Mouse (Mus musculus) testis, postnatal 10 days (tissue): ENCODE measurements at regions not wholly inside any gene's neighbourhood (a gene's known extent, or its start where the extent isn't known, plus 50 kb on each side); places are given as distances from the start of the nearest gene placed in this dataset.
"Not testable (repeated sequence)": the region's sequence is repeated elsewhere in the genome, so short reads cannot be mapped to it uniquely, and the experiment has no call there.

ENCODE experiments used
- DNase-seq: peaks from one replicate; pipeline ENCODE4 v3.0.0; 2021; ENCODE audit warnings: low spot score

DNA sequence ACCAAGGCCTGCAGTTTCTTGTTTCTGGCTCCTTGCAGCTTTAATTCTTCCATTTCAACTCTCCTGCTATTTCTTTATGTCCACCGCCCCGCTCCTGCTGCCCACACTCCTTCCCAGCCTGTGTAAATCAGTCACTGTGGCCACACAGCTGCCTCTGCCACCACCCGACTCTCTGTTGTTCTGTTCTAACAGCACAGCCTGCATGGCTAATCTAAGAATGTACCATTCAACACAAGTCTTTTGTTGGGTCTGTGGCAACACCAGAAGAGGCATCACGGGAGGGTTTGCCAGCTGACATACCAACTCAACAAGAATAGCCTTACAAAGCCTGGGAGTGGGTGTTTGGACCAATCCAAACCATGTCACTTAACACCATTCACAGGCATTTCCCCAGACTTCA, 264.9 kb upstream of the Pum3 start:
- DNase-seq = no peak

DNA sequence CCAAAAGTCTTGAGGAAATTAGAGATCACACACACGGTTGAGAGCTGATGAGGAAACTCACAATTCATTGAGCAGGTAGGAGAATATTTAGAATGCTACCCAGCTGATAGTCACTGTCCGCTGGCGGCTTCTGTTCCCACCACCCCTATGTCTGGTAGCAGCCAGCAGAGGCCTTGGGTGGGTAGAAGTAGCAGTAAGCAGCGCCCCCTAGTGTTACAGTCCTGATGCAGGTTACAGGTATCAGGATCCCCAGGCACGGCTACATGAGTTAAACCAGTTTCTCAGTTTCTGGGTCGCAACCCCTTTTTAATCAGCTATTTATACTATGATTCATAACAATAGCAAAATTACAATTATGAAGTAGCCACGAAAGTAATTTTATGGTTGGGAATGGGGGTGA, 264.1 kb upstream of the Pum3 start:
- DNase-seq = no peak

GRCm38 (mm10) chr19:27692944-27693343, 263.3 kb upstream of the Pum3 start:
- no peak for DNase-seq

- no peak for DNase-seq
Observed at GRCm38 (mm10) chr19:27683426-27683825, 253.8 kb upstream of the Pum3 start.

GRCm38 (mm10) chr19:27679427-27679826, 249.8 kb upstream of the Pum3 start:
- DNase-seq = no peak

DNA sequence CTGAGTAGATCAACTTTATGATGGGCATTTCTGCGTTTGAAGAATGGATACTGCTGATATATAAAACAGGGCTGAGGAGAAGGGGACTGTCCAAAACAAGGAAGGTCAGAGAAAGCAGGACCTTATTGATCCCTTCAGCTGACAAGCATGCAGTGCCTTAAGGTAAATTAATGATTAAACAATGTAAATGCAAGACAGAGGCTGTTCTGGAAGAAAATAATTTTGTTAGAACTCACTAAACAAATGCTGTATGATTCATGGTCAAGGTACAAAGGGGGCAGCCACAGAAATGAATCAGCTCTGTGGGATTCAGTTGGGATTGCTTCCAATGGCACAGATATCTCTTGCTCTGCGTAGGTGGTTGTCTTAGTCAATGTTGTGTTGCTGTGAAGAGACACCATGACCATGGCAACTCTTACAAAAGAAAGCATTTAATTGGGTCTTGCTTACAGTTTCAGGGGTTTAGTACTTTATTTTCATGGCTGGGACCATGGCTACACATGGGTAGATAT, 243.1 kb upstream of the Pum3 start:
- no peak for DNase-seq

DNA sequence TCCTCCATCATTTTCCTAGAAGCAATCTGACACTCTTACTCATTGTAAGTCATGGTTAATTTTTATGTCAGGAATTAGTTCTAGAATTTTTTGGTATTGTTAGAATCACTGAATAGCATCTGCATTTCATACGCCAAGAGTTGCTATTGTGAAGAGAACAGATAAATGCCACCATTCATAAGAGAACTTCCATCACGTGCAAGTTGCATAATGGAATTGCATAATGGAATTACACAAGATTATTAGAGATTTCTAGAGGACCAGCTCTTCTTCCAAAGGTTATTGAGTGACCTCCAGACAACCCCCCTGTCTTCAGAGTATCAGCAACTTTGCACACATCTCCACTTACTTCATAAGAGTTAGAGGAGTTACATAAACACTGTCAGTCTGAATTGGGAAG, 233.7 kb upstream of the Pum3 start:
- no peak for DNase-seq

- no peak for DNase-seq
Observed at GRCm38 (mm10) chr19:27641001-27641400, 211.4 kb upstream of the Pum3 start.

- DNase-seq = no peak
Observed at GRCm38 (mm10) chr19:27633105-27633504, 203.5 kb upstream of the Pum3 start.

DNA sequence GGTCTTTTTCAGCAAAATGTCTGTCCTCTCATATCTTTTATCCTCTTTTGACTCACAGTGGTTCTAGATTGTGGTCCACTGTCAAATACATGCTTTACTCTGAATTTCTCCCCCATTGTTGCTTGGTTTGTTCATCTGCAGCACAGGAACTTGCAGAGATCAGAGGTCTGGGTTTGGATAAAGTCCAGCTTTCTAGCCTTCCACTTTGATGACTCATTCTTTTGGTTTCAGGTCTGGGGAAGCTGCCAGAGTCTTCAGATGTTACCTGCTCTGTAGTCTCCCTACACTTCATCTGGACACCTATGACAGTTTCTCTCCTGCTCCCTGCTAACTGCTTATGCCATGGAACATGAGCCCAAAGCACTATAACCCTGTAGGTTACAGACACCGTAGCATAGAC, 198.0 kb upstream of the Pum3 start:
- no peak for DNase-seq

DNA sequence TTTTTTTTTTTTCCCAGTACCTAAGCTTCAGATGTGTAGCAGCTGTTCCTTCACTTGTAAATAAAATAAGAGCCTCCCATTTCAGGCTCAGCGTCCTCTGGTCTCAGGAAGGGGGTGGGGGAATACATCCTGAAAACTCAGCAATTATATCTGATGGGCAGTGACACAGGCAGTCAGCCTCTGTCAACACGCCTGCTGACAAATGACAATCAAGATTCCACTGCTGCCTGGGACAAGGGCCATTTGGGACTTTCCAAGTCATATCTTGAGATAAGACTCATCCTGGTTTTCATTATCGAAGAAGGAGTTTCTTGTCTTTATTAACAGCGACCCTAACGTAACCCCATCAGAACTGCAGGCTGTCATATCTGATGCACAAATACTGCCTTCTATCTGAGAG, 187.9 kb upstream of the Pum3 start:
- no peak for DNase-seq

- no peak for DNase-seq
Observed at GRCm38 (mm10) chr19:27606933-27607332, 177.3 kb upstream of the Pum3 start.

GRCm38 (mm10) chr19:27603296-27603695, 173.7 kb upstream of the Pum3 start:
- no peak for DNase-seq

GRCm38 (mm10) chr19:27601551-27601950, 171.9 kb upstream of the Pum3 start:
- DNase-seq = no peak

DNA sequence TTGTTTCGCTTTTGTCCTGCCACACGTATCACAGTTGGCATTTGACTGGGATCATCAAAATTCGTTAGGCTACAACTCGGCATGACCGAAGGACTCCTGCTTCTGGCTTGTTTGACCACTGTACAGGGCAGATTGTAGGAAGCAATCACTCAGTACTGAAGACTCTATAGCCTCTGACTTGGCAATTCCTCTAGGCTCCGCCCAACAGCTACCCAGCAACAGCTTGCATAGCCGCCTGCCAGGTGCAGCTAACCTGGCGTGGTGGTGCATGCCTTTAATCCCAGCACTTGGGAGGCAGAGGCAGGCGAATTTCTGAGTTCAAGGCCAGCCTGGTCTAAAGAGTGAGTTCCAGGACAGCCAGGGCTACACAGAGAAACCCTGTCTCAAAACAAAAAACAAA, 170.8 kb upstream of the Pum3 start:
- not testable (repeated sequence) for DNase-seq

DNA sequence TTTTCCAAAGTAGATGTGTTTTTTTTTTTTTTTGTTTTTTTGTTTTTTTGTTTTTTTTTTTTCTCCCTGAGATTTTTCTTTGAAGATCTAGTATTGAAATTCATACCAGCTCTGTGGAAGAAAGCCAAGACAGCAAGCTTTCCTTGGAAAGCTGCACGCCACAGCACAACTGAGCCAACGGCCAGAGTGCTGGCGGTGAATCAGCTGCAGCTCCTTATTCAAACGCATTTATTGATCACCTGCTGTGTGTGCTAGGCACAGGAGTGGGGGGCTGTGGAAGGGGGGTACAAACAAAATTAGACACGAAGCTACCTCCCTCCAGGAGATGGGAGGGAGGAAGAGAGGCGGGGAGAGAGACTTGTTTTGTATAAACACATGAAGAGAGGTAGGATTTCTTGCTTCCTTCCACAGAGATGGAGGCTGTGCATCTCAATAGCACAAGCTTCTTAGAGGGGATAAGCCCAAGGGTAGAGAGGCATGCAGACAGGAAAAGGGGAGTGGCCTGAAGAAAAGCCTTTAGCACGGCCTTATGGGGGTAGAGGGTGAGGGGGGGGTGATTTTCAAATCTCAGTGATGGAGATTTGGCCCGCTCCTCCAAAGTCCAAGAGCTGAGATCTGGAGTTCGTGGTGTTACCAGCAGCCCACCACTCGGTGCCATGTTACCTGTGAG, 170.1 kb upstream of the Pum3 start:
- no peak for DNase-seq

- DNase-seq = no peak
Observed at GRCm38 (mm10) chr19:27598350-27598749, 168.7 kb upstream of the Pum3 start.

DNA sequence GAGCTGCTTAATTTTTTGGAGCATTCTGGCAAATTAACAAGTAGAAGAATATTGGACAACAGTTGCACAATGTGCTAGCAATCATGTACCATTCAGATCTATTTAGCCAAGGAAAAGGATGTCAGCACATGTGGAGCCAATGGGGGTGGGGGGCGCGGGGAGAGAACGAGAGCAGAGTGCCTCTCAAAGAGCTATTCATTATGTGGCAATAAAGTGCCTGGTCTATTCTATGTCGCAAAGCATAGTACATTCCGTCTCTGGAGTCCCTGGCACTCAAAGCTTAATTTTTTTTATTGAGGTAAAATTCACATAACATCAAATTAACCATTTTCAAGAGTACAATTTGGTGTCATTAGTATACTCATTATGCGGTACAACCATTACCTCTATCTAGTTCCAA, 155.9 kb upstream of the Pum3 start:
- no peak for DNase-seq

- no peak for DNase-seq
Observed at GRCm38 (mm10) chr19:27582111-27582500, 152.5 kb upstream of the Pum3 start.

GRCm38 (mm10) chr19:27581362-27582110, 151.9 kb upstream of the Pum3 start:
- no peak for DNase-seq

GRCm38 (mm10) chr19:27576478-27576877, 146.9 kb upstream of the Pum3 start:
- no peak for DNase-seq

DNA sequence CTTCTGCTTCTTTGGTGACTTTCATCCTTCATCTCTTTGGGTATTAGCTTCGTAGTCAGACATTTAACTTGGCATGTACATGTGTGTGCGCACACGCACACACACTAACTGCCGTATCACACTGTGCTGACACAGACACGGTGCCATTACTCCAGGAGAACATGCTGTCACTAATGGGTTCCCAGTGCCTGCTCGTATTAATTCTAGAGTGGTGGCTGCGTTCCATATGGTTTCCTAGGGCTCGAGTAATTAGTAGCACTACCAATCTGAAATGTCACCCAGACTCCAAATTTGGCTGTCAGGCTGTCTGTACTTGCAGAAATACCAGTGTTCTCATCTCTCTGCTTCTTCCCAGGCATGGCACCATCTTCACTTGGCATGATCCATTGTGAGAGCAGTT, 137.3 kb upstream of the Pum3 start:
- no peak for DNase-seq

GRCm38 (mm10) chr19:27566060-27566459, 136.4 kb upstream of the Pum3 start:
- no peak for DNase-seq

- DNase-seq = no peak
Observed at GRCm38 (mm10) chr19:27564086-27564485, 134.5 kb upstream of the Pum3 start.
